Mouse (Mus musculus) CH12.LX (cell line): ENCODE data around the gene Milr1.
A peak's percentile ranks its signal among the peaks of the same experiment; 100 is the strongest.

Experiments used
- CHD2 ChIP-seq: IDR thresholded peaks from 2 replicates; pipeline ENCODE4 v1.6.1; 2011; ENCODE audit warnings: low read length, improper control_type of control experiment
- CTCF ChIP-seq, 2 experiments: IDR thresholded peaks in 1 of 2; conservative IDR thresholded peaks in 1 of 2; 2 replicates each; pipeline ENCODE4 v1.5.1; 2011 to 2012; ENCODE audit warnings: low read depth in 2 of 2, low read length in 2 of 2, improper control_type of control experiment in 1 of 2, inconsistent platforms in 1 of 2, mild to moderate bottlenecking in 1 of 2, moderate library complexity in 1 of 2
- MAX ChIP-seq: IDR thresholded peaks from 2 replicates; pipeline ENCODE4 v1.6.1; 2011; ENCODE audit warnings: low read length, improper control_type of control experiment
- MXI1 ChIP-seq: IDR thresholded peaks from 2 replicates; pipeline ENCODE4 v1.6.1; 2011; ENCODE audit warnings: mild to moderate bottlenecking, low read depth, low read length, improper control_type of control experiment
- RAD21 ChIP-seq: IDR thresholded peaks from 2 replicates; pipeline ENCODE4 v1.6.1; 2011; ENCODE audit warnings: low read depth, mild to moderate bottlenecking, low read length, improper control_type of control experiment, moderate library complexity
- USF2 ChIP-seq: conservative IDR thresholded peaks from 2 replicates; pipeline ENCODE4 v1.6.1; 2011; ENCODE audit warnings: low read depth, low read length, improper control_type of control experiment
- ZKSCAN1 ChIP-seq: IDR thresholded peaks from 2 replicates; pipeline ENCODE4 v1.6.1; 2012; ENCODE audit warnings: low read depth, inconsistent platforms, low read length, improper control_type of control experiment, borderline replicate concordance

GRCm38 (mm10) chr11:106722831-106723361, 28.1 kb upstream of the Milr1 start:
- no peak for TF ChIP-seq RAD21
- TF ChIP-seq ZKSCAN1 = no peak
- TF ChIP-seq CHD2 = peak; percentile 82
- no peak for TF ChIP-seq CTCF (conservative IDR thresholded peaks at IDR 0.05 in 1 of 2, IDR thresholded peaks at IDR 0.05 in 1 of 2; ENCODE audit: low read depth in 2 of 2, low read length in 2 of 2)
- no peak for TF ChIP-seq USF2
- TF ChIP-seq MXI1 = peak; percentile 64; the same call in 1 of the 2 replicates
- TF ChIP-seq MAX = peak; percentile 73
